Mouse (Mus musculus): ENCODE measurements around the gene Cbx7. TPM values are rescaled to one million over a fixed set of nuclear protein-coding genes. Genes with fewer than 3 reads are reported as not detected.

The Cbx7 gene
- total and polyA plus RNA-seq, 3 experiments, result 8.1 to 12.4 (median 12.1) TPM

Other genes with a start within 250 kb of the Cbx7 start
- gene Sun2, start 228.6 kb downstream of the Cbx7 start, total RNA-seq (2012; rRNA removed), result 20.1 and 26.5 TPM in 2 replicates
- 18.6 and 20.8 TPM in 2 replicates for gene Sun2, start 228.6 kb downstream of the Cbx7 start, total RNA-seq (2014; rRNA removed)
- gene Sun2, start 228.6 kb downstream of the Cbx7 start, polyA plus RNA-seq (2012; ENCODE audit: insufficient read length, low read depth), result 19.7 and 22.3 TPM in 2 replicates
- 16.5 and 20.9 TPM in 2 replicates for gene Dnal4, start 193.3 kb downstream of the Cbx7 start, total RNA-seq (2012; rRNA removed)
- gene Dnal4, start 193.3 kb downstream of the Cbx7 start, total RNA-seq (2014; rRNA removed), result 11.3 and 11.7 TPM in 2 replicates
- 17.8 and 18.5 TPM in 2 replicates for gene Dnal4, start 193.3 kb downstream of the Cbx7 start, polyA plus RNA-seq (2012; ENCODE audit: insufficient read length, low read depth)
- 0.92 and 2.1 TPM in 2 replicates for gene Nptxr, start 166.4 kb downstream of the Cbx7 start, total RNA-seq (2012; rRNA removed)
- gene Nptxr, start 166.4 kb downstream of the Cbx7 start, total RNA-seq (2014; rRNA removed), result 0.09 TPM in 1 of 2 replicates, not detected in the other
- gene Nptxr, start 166.4 kb downstream of the Cbx7 start, polyA plus RNA-seq (2012; ENCODE audit: insufficient read length, low read depth), result 0.14 and 0.16 TPM in 2 replicates
- 0.59 and 0.67 TPM in 2 replicates for gene Npcd, start 136.9 kb downstream of the Cbx7 start, total RNA-seq (2012; rRNA removed)
- not detected in 2 replicates for gene Npcd, start 136.9 kb downstream of the Cbx7 start, total RNA-seq (2014; rRNA removed)
- gene Npcd, start 136.9 kb downstream of the Cbx7 start, polyA plus RNA-seq (2012; ENCODE audit: insufficient read length, low read depth), result not detected in 2 replicates
- 29.9 and 30.0 TPM in 2 replicates for gene Cbx6, start 136.4 kb downstream of the Cbx7 start, total RNA-seq (2012; rRNA removed)
- gene Cbx6, start 136.4 kb downstream of the Cbx7 start, total RNA-seq (2014; rRNA removed), result 10.0 and 11.1 TPM in 2 replicates
- gene Cbx6, start 136.4 kb downstream of the Cbx7 start, polyA plus RNA-seq (2012; ENCODE audit: insufficient read length, low read depth), result 38.1 and 40.7 TPM in 2 replicates
- 3.9 and 4.7 TPM in 2 replicates for gene Apobec3, start 79.5 kb downstream of the Cbx7 start, total RNA-seq (2012; rRNA removed)
- 8.7 and 10.4 TPM in 2 replicates for gene Apobec3, start 79.5 kb downstream of the Cbx7 start, total RNA-seq (2014; rRNA removed)
- gene Apobec3, start 79.5 kb downstream of the Cbx7 start, polyA plus RNA-seq (2012; ENCODE audit: insufficient read length, low read depth), result 94.3 and 98.5 TPM in 2 replicates
- not detected in 2 replicates for gene Pdgfb, start 43.9 kb upstream of the Cbx7 start, total RNA-seq (2012; rRNA removed)
- gene Pdgfb, start 43.9 kb upstream of the Cbx7 start, total RNA-seq (2014; rRNA removed), result not detected in 2 replicates
- not detected in 2 replicates for gene Pdgfb, start 43.9 kb upstream of the Cbx7 start, polyA plus RNA-seq (2012; ENCODE audit: insufficient read length, low read depth)
- gene Syngr1, start 120.2 kb upstream of the Cbx7 start, total RNA-seq (2012; rRNA removed), result 10.7 and 14.8 TPM in 2 replicates
- gene Syngr1, start 120.2 kb upstream of the Cbx7 start, total RNA-seq (2014; rRNA removed), result 6.0 and 9.7 TPM in 2 replicates
- 7.0 and 11.3 TPM in 2 replicates for gene Syngr1, start 120.2 kb upstream of the Cbx7 start, polyA plus RNA-seq (2012; ENCODE audit: insufficient read length, low read depth)
- gene Rpl3, start 120.7 kb upstream of the Cbx7 start, total RNA-seq (2012; rRNA removed), result 3,351 and 3,819 TPM in 2 replicates
- 2,106 and 2,198 TPM in 2 replicates for gene Rpl3, start 120.7 kb upstream of the Cbx7 start, total RNA-seq (2014; rRNA removed)
- 2,552 and 2,592 TPM in 2 replicates for gene Rpl3, start 120.7 kb upstream of the Cbx7 start, polyA plus RNA-seq (2012; ENCODE audit: insufficient read length, low read depth)
- gene Tab1, start 162.0 kb upstream of the Cbx7 start, total RNA-seq (2012; rRNA removed), result 15.1 and 17.7 TPM in 2 replicates
- 10.4 and 12.0 TPM in 2 replicates for gene Tab1, start 162.0 kb upstream of the Cbx7 start, total RNA-seq (2014; rRNA removed)
- gene Tab1, start 162.0 kb upstream of the Cbx7 start, polyA plus RNA-seq (2012; ENCODE audit: insufficient read length, low read depth), result 11.4 and 11.6 TPM in 2 replicates
- 0.13 and 0.21 TPM in 2 replicates for gene Mgat3, start 202.6 kb upstream of the Cbx7 start, total RNA-seq (2012; rRNA removed)
- 0.15 and 0.36 TPM in 2 replicates for gene Mgat3, start 202.6 kb upstream of the Cbx7 start, total RNA-seq (2014; rRNA removed)
- gene Mgat3, start 202.6 kb upstream of the Cbx7 start, polyA plus RNA-seq (2012; ENCODE audit: insufficient read length, low read depth), result 0.05 and 0.09 TPM in 2 replicates